Mouse (Mus musculus): ENCODE measurements around the gene Cysltr1.

The Cysltr1 gene

DNA sequence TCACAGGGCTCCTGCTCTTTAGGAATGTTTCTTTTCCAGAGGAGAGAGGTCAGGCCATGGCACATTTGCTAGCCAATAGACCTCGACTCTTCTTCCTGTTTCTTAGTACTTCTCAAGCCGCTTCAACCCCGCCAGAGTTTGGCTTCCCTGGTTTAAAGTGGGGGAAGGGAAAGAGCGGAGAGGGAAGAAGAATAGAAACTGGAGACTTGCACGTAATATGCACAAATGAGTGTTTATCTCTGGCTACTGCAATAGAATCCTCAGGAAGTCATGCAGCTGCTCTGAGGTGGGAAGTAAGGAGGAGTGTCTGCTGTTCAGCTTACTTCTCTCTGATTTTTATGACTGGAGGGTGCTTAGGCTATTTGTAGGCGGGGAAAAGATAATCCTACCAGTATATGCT lies at the start of gene Cysltr1:
Cysltr1 (minus strand) TSS at position 294 of the 400 bp plus-strand sequence.
- DNase-seq = peak in 1 of 2 experiments; percentile 21

DNA sequence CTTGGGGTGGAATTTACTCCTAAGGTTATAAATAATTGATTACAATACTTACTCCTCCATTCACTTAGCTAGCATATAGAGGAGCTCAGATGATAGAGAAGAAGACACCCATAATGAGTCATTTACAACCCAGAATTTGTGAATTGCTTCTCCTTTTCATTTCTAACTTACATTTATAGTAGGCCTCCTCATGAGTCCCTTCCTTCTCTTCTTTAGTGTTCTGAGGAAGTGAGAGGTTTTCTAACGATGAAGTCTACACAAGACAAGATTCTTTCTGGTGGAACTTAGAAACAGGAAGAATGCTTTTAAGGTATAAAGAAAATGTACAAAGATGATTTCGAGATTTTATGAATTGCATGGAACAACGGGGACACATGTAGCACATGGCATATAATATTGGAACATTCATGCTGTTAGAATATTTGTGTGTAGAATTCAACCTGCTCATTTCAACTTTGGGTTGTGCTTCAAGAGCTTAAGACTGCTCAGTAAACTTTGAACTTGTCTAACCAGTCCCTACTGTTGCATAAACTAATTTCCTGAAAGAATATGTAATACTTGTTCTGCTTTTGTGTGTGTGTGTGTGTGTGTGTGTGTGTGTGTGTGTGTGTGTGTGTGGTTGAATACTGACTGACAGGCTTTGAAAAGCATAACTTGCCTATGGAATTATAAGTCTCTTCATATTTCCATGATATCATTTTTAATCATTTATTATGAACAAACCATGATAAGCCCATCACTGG lies 31.5 kb upstream of the Cysltr1 start:
- DNase-seq = no peak

DNA sequence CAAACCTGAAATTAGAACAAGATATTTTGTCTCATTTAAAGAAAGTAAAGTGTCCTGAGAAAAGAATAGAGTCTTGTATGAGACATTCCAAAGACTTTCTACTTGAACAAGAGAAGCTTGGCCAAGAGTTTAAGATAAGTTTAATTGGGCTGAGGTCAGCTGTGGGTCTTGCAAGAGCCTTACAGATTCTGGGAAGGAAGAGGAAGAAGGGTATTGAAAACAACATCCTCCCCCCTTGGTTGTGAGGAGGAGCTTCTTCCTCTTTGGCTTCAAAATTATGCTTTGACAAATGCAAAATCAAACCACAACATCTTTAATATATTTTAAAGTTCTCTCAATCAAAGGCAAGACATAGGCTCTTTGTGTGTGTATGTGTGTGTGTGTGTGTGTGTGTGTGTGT lies 30.1 kb upstream of the Cysltr1 start:
- no peak for DNase-seq

DNA sequence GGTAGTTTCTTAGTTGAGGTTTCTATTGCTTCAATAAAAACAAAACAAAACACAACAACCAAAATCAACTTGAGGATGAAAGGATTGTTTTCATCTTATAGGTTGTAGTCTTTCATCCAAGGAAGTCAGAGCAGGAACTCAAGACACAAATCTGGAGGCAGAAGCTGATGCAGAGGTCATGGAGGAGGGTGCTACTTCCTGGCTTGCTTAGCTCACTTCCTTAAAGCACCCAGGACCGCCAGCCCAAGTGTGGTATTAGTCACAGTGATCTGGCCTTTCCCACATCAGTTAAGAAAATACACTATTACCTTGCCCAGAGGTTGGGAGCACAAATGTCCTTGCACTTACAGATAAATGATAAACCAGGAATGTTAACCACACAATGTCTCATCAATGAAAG lies 25.0 kb upstream of the Cysltr1 start:
- no peak for DNase-seq

DNA sequence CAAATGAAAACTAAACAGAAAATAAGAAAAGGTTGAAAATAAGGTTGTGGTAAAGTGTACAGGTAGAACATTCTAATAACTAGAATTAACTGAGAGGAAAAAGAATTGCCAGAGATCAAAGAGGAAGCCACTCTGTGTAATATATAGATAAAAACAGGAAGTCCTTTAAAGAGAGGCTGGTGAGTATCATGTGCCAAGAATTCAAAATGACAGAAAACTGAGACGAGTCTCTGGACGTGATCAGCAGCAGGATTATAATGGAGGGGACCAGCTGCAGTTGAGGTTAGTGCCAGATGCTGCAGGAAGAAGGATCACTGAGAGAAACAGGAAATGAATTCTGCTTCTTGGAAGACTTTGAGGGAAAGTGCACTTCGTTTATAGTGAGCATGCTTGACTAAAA lies 20.2 kb upstream of the Cysltr1 start:
- no peak for DNase-seq

DNA sequence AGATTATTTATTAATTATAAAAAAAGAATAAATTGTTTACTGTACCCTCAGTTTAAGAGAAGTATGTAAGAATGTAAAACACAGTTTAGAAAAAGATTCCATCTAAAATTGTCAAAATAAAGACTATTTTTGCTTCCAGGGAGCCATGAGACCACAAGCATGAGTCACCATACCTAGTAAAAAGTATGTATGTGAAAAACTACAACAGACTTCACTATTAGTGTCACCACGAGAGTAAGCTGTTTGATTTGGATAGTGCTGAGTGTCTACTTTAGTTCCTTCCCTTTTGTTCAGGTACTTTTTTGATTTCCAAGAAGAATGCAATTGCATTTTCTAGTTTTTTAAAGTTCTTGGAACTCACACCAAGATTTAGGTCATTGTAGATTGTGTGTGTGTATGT lies 19.0 kb upstream of the Cysltr1 start:
- DNase-seq = no peak

DNA sequence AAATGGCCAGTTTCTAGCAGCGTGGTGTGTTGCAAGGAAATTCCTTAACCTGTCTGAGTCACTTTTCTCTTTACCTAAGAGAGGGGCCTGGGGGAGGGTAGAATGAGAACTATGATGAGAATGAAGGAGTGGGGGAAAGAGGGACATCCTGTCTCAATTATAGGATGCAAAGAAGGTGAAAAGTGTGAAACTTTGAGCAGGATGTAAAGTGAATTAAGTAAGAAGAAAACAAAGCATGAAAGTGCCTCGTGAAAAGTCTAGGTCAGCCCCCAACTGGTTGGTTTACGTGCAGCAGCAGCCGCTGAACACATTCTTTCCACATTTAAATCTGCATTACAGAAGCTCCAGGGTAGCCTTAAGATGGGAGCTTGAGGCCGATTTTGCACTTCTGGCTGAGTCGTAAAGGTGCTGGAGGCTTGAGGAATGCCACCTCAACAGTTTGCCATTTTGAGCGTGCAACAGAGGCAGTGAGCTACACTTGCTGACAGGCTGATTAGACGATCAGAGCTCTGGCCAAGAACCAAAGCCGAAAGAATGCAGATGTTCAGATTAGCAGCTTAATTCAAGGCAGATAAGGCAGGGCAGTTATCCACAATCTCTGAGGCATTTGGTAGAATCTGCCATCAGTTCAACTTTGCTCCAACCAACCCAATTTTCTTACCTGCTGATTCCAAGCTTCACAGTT lies 763 bp downstream of the Cysltr1 start:
- peak in 1 of 2 experiments; percentile 4 for DNase-seq

DNA sequence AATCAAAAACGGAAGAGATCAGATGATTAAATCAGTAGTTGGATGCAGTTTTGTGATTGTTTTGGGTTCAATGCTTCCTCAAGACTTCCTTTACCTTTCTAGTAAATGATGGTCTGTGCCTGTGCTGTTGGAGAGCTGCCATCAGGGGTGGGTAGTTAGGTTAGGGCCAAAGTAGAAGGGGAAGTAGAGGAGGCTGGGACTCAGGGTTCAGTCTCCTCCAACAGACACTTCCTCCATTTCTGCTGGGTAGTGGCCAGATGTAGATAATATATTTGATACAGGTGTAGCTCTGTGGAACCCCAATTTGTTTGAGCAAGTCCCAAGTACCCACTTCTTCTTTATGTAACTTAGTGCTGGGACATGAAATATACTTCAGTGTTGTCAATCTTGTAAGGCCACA lies 7.6 kb downstream of the Cysltr1 start:
- no peak for DNase-seq

DNA sequence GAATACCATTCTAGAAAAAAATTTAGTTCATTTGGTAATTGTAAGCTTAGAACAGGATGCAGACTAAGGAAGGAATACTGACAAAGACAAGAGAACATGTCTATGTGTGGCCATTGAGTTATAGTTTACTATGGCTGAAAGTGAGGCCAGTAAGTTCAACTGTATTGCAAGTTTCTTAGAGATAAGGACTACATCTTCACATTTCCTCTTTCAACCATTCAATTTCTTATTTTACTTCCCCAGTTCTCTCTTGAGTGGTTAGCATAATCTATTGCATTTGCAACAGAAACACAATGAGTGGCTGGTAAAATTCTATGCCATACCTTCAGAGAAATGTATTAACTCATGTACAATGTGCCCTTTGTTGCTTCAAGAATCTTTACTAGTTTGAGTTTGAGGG lies 9.6 kb downstream of the Cysltr1 start:
- no peak for DNase-seq

DNA sequence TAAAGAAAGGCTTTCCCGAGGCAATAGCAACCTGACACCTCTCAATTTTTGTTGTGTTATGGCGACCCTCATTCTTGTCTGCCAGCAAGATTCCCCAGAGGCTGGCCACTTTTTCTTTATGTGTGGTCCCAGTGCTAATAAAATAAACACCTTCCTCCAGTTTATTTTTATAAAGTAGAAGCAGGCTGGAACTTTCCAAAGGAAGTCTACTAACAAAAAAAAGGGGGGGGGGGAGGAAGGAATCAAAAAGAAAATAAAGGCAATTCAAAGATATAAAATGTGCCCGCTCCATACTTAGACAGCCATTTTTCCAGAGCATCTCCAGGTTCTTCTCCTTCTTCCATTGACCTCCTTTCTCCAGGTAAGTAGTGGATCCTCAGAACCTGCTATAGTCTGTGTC lies 20.6 kb downstream of the Cysltr1 start, which contains the start of gene Gm5127:
Gm5127 (plus strand) TSS at position 301 of the 400 bp plus-strand sequence.
- DNase-seq = no peak

DNA sequence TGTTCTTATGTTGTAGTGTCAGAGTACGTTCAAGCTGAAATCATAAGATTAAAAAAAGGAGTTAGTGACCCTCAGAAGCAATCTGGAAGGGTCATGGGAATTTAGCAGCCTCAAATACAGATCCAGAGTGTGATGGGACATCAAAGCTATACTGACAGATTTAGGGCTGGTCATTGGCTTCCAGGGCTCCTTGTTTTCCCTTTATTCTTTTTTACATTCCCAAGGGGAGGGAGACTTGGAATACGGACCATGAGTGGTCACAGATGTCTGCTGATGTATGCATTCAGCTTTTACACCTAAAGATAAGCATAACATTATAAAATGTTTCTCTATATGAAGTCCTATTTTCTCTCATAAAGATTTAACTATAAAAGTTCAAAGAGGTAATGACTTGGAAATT lies 21.3 kb downstream of the Cysltr1 start:
- no peak for DNase-seq

DNA sequence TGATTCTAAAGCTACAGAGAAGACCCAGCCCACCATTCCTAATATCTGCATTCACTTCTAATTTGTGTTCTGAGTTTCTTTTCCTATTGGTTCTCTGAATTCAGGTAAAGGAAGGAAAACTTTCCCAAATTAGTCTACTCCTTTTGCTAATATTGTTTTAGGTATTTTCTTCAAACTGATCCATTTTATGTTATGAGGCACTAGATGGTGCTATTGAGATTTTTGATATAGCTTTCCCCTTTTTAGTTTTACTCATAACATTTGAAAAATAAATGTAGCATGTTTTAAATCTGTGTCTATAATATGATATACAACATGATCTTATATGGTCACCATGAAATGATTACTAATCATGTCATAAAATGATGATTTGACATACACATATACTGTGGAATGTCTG lies 23.1 kb downstream of the Cysltr1 start:
- DNase-seq = no peak

DNA sequence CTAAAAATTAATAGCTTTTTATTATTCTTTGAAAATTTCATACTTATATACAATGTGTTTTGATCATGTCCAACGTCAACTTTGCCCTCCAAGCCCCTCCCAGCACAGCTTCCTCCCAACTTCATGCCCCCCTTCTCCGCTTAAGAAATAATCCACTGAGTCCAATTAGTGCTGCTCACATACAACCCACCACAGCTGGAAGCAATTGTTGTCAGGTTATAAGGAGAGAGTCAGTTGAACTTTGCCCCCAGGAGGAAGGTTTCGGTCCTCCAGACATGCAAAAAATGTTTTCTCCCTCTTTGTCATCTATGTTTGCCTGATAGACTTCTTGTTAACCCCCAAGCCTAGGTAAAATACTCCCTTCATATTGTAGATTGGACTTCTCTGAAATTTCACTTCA lies 24.5 kb downstream of the Cysltr1 start:
- DNase-seq = no peak

DNA sequence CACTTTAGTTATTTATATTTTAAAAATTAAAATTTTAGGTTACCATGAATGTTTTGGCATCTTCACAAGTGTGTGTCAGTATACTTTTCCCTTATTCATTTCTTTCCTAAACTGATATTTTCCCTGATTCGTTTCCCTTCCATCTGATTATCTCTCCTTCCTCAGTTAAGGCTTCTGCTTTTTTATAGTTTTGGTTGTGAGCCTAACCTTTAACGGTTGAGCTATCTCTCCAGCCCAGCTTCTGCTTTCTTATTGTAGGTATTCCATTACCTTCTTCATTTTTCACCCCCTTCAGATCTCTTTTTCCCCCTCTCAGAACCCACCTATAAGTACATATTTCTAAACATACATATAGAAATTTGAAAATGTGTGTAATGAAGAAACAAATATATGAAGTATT lies 48.0 kb downstream of the Cysltr1 start:
- DNase-seq = no peak

DNA sequence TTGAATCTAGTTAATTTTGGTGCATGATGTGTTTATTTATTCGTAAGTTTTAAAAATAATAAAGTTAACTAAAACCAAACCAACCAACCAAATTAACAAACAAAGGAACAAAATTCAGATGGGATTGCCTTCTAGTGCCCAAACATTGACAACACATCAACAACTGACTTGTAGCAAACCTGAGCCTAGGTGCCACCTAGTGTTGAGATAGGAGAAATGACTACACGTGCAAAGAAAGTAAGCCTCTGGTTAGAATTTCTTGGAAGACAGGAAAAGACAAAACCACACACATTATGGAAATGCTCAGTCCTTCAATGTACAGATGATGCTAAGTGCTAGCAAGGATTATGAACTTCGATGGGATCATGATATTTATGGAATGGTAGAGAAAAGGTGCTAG lies 67.1 kb downstream of the Cysltr1 start:
- no peak for DNase-seq
